Mouse (Mus musculus) embryonic fibroblast, embryonic 13.5 days (primary cell): ENCODE results near the gene Cntn4. TPM values are rescaled to one million over a fixed set of nuclear protein-coding genes. Genes with fewer than 3 reads are reported as not detected.

ENCODE experiments used
- H3K27ac ChIP-seq: 2 replicates; pipeline ENCODE4 v1.5.1; 2012; ENCODE audit warnings: low read length, control low read depth, inconsistent platforms; ENCODE audit not compliant: insufficient read depth
- H3K4me1 ChIP-seq: 2 replicates; pipeline ENCODE4 v1.6.1; 2011; ENCODE audit warnings: low read length; ENCODE audit not compliant: control insufficient read depth, insufficient read depth
- H3K4me3 ChIP-seq: 2 replicates; pipeline ENCODE4 v1.5.1; 2011; ENCODE audit warnings: mild to moderate bottlenecking, control low read depth, low read length; ENCODE audit not compliant: insufficient read depth
- CTCF ChIP-seq: IDR thresholded peaks from 2 replicates; pipeline ENCODE4 v1.5.1; 2011; ENCODE audit warnings: mild to moderate bottlenecking, control low read depth, low read length, moderate library complexity, borderline replicate concordance; ENCODE audit not compliant: insufficient read depth
- POLR2A ChIP-seq: IDR thresholded peaks from 2 replicates; pipeline ENCODE4 v1.6.1; 2011; ENCODE audit warnings: low read depth, mild to moderate bottlenecking, control low read depth, low read length, moderate library complexity
- polyA plus RNA-seq: library from polyadenylated mRNA; stranded (reverse); fragments of >200 nt; gene quantifications from 2 replicates; pipeline ENCODE4 v1.2.4, GENCODE M21; 2011; ENCODE audit warnings: low read depth; ENCODE audit not compliant: missing spikeins, insufficient read length

The Cntn4 gene
- polyA plus RNA-seq, 1 experiment, result 0.90 TPM

DNA sequence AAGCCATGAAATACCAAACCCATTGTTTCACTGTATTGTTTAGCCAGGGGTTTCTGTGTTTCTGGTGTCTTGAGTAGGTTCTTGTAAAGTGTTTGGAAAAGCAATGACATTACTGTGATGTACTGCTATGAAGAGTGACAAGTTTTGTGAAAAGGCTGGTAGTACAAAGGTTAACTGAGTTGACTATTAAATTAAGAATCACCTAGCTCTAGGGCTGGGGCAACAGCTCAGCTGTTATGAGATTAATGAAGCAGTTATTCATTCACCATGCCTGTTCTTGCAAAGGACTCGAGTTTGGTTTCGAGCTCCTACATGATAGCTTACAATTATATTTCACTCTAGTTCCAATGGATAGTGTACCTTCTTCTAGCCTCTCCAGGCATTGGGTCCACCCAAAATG lies 371.4 kb downstream of the Cntn4 start:
- Histone ChIP-seq H3K4me3 (no peak overlapping the region), H3K27ac (no peak overlapping the region), H3K4me1 (no peaks in the 10 kb centered on the region)
- no peak for TF ChIP-seq POLR2A
- TF ChIP-seq CTCF, result no peak

DNA sequence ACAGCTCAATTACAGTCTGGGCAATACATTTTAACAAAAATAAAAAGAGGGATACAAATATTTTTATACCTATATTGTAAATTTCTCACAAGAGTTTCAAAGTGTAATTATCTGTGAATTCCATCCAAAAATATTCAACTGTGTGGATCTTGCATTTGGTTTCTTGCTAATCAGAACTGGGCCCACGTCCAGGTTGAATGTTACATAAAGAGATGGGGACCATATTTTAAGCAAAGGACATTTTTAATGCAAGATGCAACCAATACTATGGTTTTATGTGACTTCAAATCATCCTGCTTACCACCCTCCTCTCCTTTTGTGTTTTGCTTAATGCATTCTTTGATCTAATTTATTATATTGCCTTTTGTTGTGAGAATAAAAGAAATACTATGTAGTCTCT lies 378.7 kb downstream of the Cntn4 start:
- TF ChIP-seq POLR2A (no peak), CTCF (no peak)

DNA sequence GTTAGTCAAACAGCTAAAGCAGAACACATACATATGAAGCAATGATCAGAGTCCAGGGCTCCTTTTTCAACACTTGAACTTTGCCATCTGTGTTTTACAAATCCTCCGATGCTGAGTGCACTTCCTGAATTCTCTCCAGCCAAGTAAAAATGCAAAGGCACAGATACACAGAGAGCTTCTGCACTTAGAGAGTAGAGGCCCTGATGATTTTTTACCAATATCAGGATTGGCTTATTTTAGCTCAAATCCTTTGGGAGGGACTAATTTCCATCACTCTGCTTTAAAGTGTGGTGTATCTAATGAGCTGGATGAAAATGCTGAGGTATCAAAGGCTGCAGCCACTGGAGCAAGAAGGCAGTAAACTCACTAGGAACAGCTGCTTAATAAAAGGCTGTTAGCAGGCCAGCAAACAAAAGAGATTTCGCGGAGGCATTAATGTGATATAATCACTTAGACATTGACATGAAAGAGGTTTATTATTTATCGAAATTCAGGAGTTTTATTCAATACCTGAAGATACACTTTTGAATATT lies 400.7 kb downstream of the Cntn4 start:
- no peak for TF ChIP-seq CTCF
- Histone ChIP-seq H3K27ac (no peak overlapping the region), H3K4me3 (no peak overlapping the region), H3K4me1 (no peaks in the 10 kb centered on the region)

More for the DNA sequence above, 378.7 kb downstream of the Cntn4 start:
- H3K4me3 ChIP-seq, result no peak overlapping the region
- H3K4me1 ChIP-seq, result no peaks in the 10 kb centered on the region
- H3K27ac ChIP-seq, result no peak overlapping the region

DNA sequence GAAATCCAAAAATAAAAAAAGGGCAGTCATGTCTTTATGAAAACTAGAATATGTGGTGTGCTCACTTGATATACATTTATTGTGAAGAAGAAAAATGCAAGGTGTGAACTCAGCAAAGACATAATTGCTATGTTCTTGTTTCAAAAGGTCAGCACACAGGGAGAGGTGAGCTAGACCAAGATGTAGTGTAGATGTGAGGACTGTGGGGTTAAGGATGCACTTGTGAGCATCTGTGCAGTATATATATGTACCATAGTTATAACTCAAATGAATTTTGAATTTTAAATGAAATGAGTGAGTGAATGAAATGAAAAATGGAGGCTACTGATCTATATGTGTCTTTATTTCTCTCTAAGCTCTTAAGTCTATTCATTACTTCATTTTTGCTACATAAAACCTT lies 401.2 kb downstream of the Cntn4 start:
- no peaks in the 10 kb centered on the region for H3K4me1 ChIP-seq
- TF ChIP-seq POLR2A (no peak), CTCF (no peak)
- H3K4me3 ChIP-seq, result no peak overlapping the region
- no peak overlapping the region for H3K27ac ChIP-seq

DNA sequence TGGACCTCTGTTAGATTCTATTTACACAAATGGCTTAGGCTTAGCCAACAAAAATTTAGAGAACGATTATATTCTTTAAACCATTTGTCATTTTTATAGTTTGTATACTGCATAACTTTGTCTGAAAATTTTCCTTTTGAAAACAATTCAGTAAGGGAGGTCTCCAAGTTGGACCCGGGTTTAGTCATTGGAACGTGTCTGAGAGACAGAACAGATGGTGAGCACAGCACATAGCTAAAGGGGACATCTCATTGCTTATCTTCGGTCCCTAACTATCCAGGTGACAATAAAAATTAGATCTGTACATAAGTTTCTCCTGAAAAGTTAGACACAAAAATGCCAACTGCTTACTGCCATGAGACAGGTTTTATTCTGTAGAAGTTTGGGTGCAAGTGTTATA lies 420.4 kb downstream of the Cntn4 start:
- TF ChIP-seq POLR2A (no peak), CTCF (no peak)
- Histone ChIP-seq H3K4me1 (no peaks in the 10 kb centered on the region), H3K27ac (no peak overlapping the region), H3K4me3 (no peak overlapping the region)

DNA sequence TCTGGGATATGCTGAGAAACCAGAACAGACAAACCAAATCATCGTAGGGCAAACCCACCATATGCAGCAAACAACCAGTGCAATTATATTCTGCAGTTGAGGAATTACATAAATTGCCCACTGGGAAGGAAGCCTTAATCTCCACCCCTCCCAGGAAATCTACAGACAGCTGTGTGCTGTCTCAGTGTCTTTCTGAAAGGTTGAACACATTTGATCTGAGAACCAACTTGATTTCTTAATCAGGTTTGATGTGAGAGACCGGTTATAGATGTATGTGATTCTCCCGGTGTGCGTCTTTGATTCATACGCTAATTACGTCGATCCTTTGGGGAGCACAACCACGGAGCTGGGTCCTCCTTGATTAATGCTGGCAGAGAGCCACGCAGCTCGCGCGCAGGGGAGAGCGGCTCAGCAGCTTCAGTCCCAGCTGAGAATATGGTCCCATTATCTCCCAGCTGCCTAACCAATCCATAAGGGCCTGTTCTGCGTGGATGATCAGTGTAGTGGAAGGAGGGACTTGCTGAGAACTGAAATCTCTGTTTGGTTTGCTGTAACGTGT lies 441.1 kb downstream of the Cntn4 start:
- TF ChIP-seq CTCF (no peak), POLR2A (no peak)
- Histone ChIP-seq H3K27ac (no peak overlapping the region), H3K4me1 (no peaks in the 10 kb centered on the region), H3K4me3 (no peak overlapping the region)

DNA sequence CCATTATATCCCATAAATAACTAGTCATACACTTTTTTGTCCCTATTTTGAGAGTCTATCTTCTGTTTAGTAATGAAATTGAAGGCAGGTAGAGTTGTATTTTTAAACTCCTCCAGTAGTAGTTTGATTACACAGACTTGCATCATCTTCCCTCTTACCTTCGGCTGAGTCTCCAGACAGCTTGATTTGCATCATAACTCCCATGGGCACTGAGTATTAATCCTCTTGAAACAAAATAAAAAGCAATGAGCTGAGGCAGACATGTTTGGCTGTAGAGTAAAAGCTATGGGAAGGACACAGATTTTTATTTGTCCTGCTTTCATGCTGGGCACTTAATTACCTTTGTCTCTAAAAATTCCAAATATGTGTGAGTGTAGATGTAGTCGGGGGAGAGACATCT lies 476.1 kb downstream of the Cntn4 start:
- H3K4me1 ChIP-seq, result no peaks in the 10 kb centered on the region
- TF ChIP-seq POLR2A (no peak), CTCF (no peak)
- H3K4me3 ChIP-seq, result no peak overlapping the region
- no peak overlapping the region for H3K27ac ChIP-seq

DNA sequence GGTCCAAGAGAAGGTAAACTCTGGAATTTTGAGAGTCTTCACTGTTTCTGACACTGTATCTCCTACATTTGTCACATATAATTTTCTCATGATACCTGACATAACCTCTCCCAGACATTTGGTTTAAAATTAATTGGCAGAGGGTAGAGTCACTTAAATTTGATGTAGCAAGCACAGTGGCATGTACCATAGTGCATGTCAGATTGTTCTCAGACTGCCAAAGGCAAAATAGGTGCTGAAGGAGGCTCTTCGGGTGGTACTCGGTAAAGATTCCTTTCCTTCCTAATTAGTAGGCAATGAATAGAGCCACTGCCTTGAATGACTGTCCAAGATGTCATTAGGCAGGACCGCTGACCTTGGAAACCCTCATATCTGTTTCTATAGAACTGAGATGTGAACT lies 477.9 kb downstream of the Cntn4 start:
- TF ChIP-seq CTCF, result no peak
- Histone ChIP-seq H3K4me3 (no peak overlapping the region), H3K27ac (no peak overlapping the region), H3K4me1 (no peaks in the 10 kb centered on the region)

DNA sequence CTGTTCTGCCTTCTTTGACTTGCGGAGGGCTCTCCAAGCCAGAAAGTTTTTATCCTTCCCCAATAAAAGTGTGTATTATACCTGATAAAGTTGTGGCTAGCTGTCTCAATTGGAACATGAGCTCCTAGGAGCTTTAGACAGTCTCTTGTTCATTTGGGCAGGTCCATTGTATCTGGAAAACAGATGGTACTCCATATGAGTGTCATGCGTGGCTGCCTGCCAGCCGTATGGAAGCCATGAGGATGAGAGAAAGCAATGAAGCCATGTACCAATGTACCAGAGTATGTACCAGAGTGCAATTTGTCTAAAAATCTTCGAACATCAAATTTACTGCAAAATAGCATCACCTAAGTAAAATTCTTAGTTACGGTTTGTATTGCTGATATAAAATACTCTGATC lies 500.1 kb downstream of the Cntn4 start:
- H3K4me3 ChIP-seq, result no peak overlapping the region
- TF ChIP-seq POLR2A, result no peak
- no peak for TF ChIP-seq CTCF
- H3K27ac ChIP-seq, result no peak overlapping the region
- H3K4me1 ChIP-seq, result no peaks in the 10 kb centered on the region

DNA sequence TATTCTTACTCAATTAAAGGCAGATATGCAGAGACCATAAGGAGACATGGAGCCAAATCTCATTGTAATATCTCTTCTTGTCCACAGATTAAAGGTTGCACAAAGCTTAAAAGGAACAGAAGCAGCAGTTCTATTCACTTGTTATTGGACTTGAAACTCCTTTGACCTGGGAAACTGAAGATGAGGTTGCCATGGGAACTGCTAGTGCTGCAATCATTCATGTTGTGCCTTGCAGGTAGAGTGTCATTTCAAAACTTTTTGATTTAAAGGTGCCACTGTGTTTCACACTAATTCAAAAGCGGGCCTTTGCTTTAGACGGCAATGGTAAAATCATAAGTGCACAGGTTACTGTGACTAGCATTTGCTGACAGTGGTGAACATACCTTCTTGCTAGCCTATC lies 504.1 kb downstream of the Cntn4 start:
- Histone ChIP-seq H3K4me3 (no peak overlapping the region), H3K4me1 (no peaks in the 10 kb centered on the region), H3K27ac (no peak overlapping the region)
- TF ChIP-seq POLR2A (no peak), CTCF (no peak)

DNA sequence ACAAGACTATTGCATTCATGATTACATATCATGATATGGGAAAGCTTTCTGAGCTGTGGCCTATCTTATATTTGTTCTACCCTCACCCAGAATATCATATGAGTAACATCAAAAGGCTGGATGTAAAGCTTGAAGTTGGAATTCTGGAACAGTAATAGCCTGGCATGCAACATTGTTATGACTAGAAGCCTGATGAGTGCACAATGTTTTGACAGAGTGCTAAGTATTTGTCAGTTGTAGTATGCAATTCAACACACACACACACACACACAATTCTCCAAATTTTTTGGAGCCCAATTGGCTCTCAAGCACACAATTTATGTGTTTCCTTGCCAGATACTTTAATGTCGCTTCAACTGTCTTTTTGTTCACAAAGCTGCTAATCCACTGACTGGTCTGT lies 523.5 kb downstream of the Cntn4 start:
- TF ChIP-seq POLR2A, result no peak
- TF ChIP-seq CTCF, result no peak
- Histone ChIP-seq H3K4me3 (no peak overlapping the region), H3K27ac (no peak overlapping the region), H3K4me1 (no peaks in the 10 kb centered on the region)
